Mouse (Mus musculus) CH12.LX (cell line): ENCODE measurements at regions not wholly inside any gene's neighbourhood (a gene's known extent, or its start where the extent isn't known, plus 50 kb on each side); places are given as distances from the start of the nearest gene placed in this dataset.

Experiments
- CTCF ChIP-seq, 2 experiments: IDR thresholded peaks in 1 of 2; conservative IDR thresholded peaks in 1 of 2; 2 replicates each; pipeline ENCODE4 v1.5.1; 2011 to 2012; ENCODE audit warnings: low read depth in 2 of 2, low read length in 2 of 2, improper control_type of control experiment in 1 of 2, inconsistent platforms in 1 of 2, mild to moderate bottlenecking in 1 of 2, moderate library complexity in 1 of 2
- TCF12 ChIP-seq: IDR thresholded peaks from 2 replicates; pipeline ENCODE4 v1.6.1; 2014; ENCODE audit warnings: low read depth, mild to moderate bottlenecking, inconsistent platforms, low read length, improper control_type of control experiment

DNA sequence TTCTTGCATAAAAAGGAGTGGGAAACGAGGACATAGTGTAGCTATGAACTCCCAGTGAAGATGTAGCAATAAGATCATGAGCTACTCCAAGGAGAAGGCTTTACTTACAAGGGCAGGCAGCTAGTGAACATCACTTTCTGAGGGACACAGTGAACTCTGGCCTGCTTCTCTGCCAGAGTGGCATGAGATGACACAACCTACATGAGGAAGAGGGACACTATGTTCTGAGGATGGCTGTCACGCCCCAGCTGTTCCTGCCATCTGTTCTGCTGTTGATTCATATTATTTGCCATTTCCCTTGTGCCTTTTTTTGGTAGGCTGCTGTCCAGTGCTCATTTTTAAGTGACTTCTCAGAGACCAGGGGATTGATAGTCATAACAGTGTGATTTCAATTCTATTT is 118.2 kb upstream of the 4931417E11Rik start:
- no peak for TF ChIP-seq TCF12
- no peak for TF ChIP-seq CTCF (conservative IDR thresholded peaks at IDR 0.05 in 1 of 2, IDR thresholded peaks at IDR 0.05 in 1 of 2; ENCODE audit: low read depth in 2 of 2, low read length in 2 of 2)
